Mouse (Mus musculus) forebrain, embryonic 16.5 days (tissue): Measurements from ENCODE around the gene Slco4a1. TPM values are rescaled to one million over a fixed set of nuclear protein-coding genes. Genes with fewer than 3 reads are reported as not detected.
A peak's percentile ranks its signal among the peaks of the same experiment; 100 is the strongest.

Experiments used
- ATAC-seq: fragments of 200-750 bp; cut with Nextera tagmentation; 2 replicates; pipeline ENCODE4 v1.8.0; 2017; ENCODE audit warnings: mild to moderate bottlenecking, moderate library complexity
- H3K27ac ChIP-seq: fragments of 300-500 bp; sonication (generic); 2 replicates; pipeline ENCODE4 v1.5.1; 2014; ENCODE audit warnings: low read length, control low read depth
- H3K27me3 ChIP-seq: fragments of 300-500 bp; sonication (generic); replicated peaks from 2 replicates; pipeline ENCODE4 v1.6.1; 2014; ENCODE audit warnings: low read length; ENCODE audit not compliant: control insufficient read depth, insufficient read depth
- H3K36me3 ChIP-seq: fragments of 300-500 bp; sonication (generic); 2 replicates; pipeline ENCODE4 v1.6.1; 2014; ENCODE audit not compliant: control insufficient read depth, insufficient read depth
- H3K4me1 ChIP-seq: fragments of 300-500 bp; sonication (generic); replicated peaks from 2 replicates; pipeline ENCODE4 v1.6.1; 2014; ENCODE audit warnings: low read length; ENCODE audit not compliant: control insufficient read depth, insufficient read depth
- H3K4me2 ChIP-seq: fragments of 300-500 bp; sonication (generic); 2 replicates; pipeline ENCODE4 v1.6.1; 2014; ENCODE audit warnings: mild to moderate bottlenecking, low read length, control low read depth
- H3K4me3 ChIP-seq: fragments of 300-500 bp; sonication (generic); replicated peaks from 2 replicates; pipeline ENCODE4 v1.5.1; 2014; ENCODE audit warnings: mild to moderate bottlenecking, low read length, control low read depth
- H3K9ac ChIP-seq: fragments of 300-500 bp; sonication (generic); replicated peaks from 2 replicates; pipeline ENCODE4 v1.6.1; 2014; ENCODE audit warnings: low read depth, low read length, control low read depth
- H3K9me3 ChIP-seq: fragments of 300-500 bp; sonication (generic); 2 replicates; pipeline ENCODE4 v1.6.1; 2016; ENCODE audit warnings: low read length; ENCODE audit not compliant: control insufficient read depth
- WGBS: fragments of 180-500 bp; shearing (Covaris S2); extraction: QIAGEN DNeasy Blood & Tissue Kit; methylation state at CpG from one replicate; pipeline ENCODE4 v1.1.7; 2014; 5-methylcytosine and 5-hydroxymethylcytosine counted together
- polyA plus RNA-seq: library from polyadenylated mRNA; unstranded; fragments of >200 nt; fragmentation: Nextera tagmentation; extraction: Ambion mirVana; gene quantifications from 2 replicates; pipeline ENCODE4 v1.2.1, GENCODE M21; 2015

Slco4a1 gene
- polyA plus RNA-seq, 1 experiment from 2014 or later: 1.5 TPM

GRCm38 (mm10) chr2:180510867-180511266, 54.8 kb downstream of the Slco4a1 start:
- H3K4me1 ChIP-seq: peaks cover 20% of the 10 kb centered on the region
- H3K9ac ChIP-seq: no peak overlapping the region
- no peak for ATAC-seq
- H3K36me3 ChIP-seq: no peaks in the 10 kb centered on the region
- H3K9me3 ChIP-seq: no peaks in the 10 kb centered on the region
- no peak overlapping the region for H3K4me3 ChIP-seq
- H3K27me3 ChIP-seq: no peaks in the 10 kb centered on the region
- no peak overlapping the region for H3K4me2 ChIP-seq
- WGBS: 85% methylated on average over 5 of the region's 5 CpGs
- no peak overlapping the region for H3K27ac ChIP-seq

GRCm38 (mm10) chr2:180511875-180512661, 56.0 kb downstream of the Slco4a1 start:
- Histone ChIP-seq H3K36me3 (no peaks in the 10 kb centered on the region), H3K27ac (no peak overlapping the region), H3K4me3 (no peak overlapping the region), H3K4me1 (peaks cover 12% of the 10 kb centered on the region), H3K9me3 (no peaks in the 10 kb centered on the region), H3K27me3 (no peaks in the 10 kb centered on the region), H3K4me2 (no peak overlapping the region), H3K9ac (no peak overlapping the region)
- WGBS: 57% methylated on average over 13 of the region's 13 CpGs
- peak; percentile 40; the same call in 1 of the 2 replicates for ATAC-seq

- no peak for ATAC-seq
- Histone ChIP-seq H3K27me3 (no peaks in the 10 kb centered on the region), H3K9ac (no peak overlapping the region), H3K9me3 (no peaks in the 10 kb centered on the region), H3K27ac (no peak overlapping the region), H3K4me2 (no peak overlapping the region), H3K4me1 (peaks cover 12% of the 10 kb centered on the region), H3K36me3 (no peaks in the 10 kb centered on the region), H3K4me3 (no peak overlapping the region)
- WGBS: 51% methylated on average over 3 of the region's 3 CpGs
Observed at GRCm38 (mm10) chr2:180513019-180513418, 57.0 kb downstream of the Slco4a1 start.

GRCm38 (mm10) chr2:180513835-180514234, 57.8 kb downstream of the Slco4a1 start:
- H3K4me3 ChIP-seq: no peak overlapping the region
- no peak overlapping the region for H3K4me2 ChIP-seq
- peaks cover 10% of the 10 kb centered on the region for H3K4me1 ChIP-seq
- WGBS: 28% methylated on average over 4 of the region's 4 CpGs
- no peaks in the 10 kb centered on the region for H3K9me3 ChIP-seq
- H3K27me3 ChIP-seq: no peaks in the 10 kb centered on the region
- no peak overlapping the region for H3K27ac ChIP-seq
- ATAC-seq: no peak
- H3K36me3 ChIP-seq: no peaks in the 10 kb centered on the region
- no peak overlapping the region for H3K9ac ChIP-seq

- Histone ChIP-seq H3K36me3 (no peaks in the 10 kb centered on the region), H3K4me3 (no peak overlapping the region), H3K9me3 (no peaks in the 10 kb centered on the region), H3K4me1 (peaks cover 6% of the 10 kb centered on the region; the same call in 1 of the 2 replicates), H3K9ac (no peak overlapping the region), H3K27ac (no peak overlapping the region), H3K4me2 (no peak overlapping the region), H3K27me3 (no peaks in the 10 kb centered on the region; the same call in 1 of the 2 replicates)
- WGBS: 47% methylated on average over 5 of the region's 5 CpGs
- ATAC-seq: peak; percentile 65
Observed at GRCm38 (mm10) chr2:180521437-180522221, 65.6 kb downstream of the Slco4a1 start.

- Histone ChIP-seq H3K9ac (no peak overlapping the region), H3K27me3 (no peaks in the 10 kb centered on the region; the same call in 1 of the 2 replicates), H3K4me1 (peaks cover 6% of the 10 kb centered on the region; the same call in 1 of the 2 replicates), H3K9me3 (no peaks in the 10 kb centered on the region), H3K27ac (no peak overlapping the region), H3K4me3 (no peak overlapping the region), H3K36me3 (no peaks in the 10 kb centered on the region), H3K4me2 (no peak overlapping the region)
- WGBS: 78% methylated on average over 4 of the region's 4 CpGs
- ATAC-seq: no peak
Observed at GRCm38 (mm10) chr2:180522825-180523224, 66.8 kb downstream of the Slco4a1 start.

Other genes starting within 250 kb of the Slco4a1 start
- 3.0 and 3.2 TPM in 2 replicates for gene Lama5, start 230.4 kb upstream of the Slco4a1 start, polyA plus RNA-seq
- gene Rps21, start 198.9 kb upstream of the Slco4a1 start, polyA plus RNA-seq: 305 and 334 TPM in 2 replicates
- 16.1 and 18.5 TPM in 2 replicates for gene Cables2, start 182.7 kb upstream of the Slco4a1 start, polyA plus RNA-seq
- not detected in 2 replicates for gene Rbbp8nl, start 166.4 kb upstream of the Slco4a1 start, polyA plus RNA-seq
- gene Gata5, start 121.5 kb upstream of the Slco4a1 start, polyA plus RNA-seq: not detected in 2 replicates
- gene Ntsr1, start 43.7 kb downstream of the Slco4a1 start, polyA plus RNA-seq: 13.2 and 13.4 TPM in 2 replicates
- 49.3 and 50.6 TPM in 2 replicates for gene Mrgbp, start 125.1 kb downstream of the Slco4a1 start, polyA plus RNA-seq
- 81.8 and 85.5 TPM in 2 replicates for gene Ogfr, start 133.0 kb downstream of the Slco4a1 start, polyA plus RNA-seq
- gene Col9a3, start 141.5 kb downstream of the Slco4a1 start, polyA plus RNA-seq: 50.8 and 51.5 TPM in 2 replicates
- 0.15 and 0.28 TPM in 2 replicates for gene Tcfl5, start 186.5 kb downstream of the Slco4a1 start, polyA plus RNA-seq